Mouse (Mus musculus) neural tube, embryonic 13.5 days (tissue): ENCODE measurements around the gene Npepps. TPM values are rescaled to one million over a fixed set of nuclear protein-coding genes. Genes with fewer than 3 reads are reported as not detected.
A peak's percentile ranks its signal among the peaks of the same experiment; 100 is the strongest.

Experiments
- ATAC-seq: fragments of 200-750 bp; cut with Nextera tagmentation; 2 replicates; pipeline ENCODE4 v1.8.0; 2017; ENCODE audit warnings: low read depth, mild to moderate bottlenecking, moderate TSS enrichment, moderate library complexity
- H3K27ac ChIP-seq: fragments of 300-500 bp; sonication (generic); replicated peaks from 2 replicates; pipeline ENCODE4 v1.5.1; 2015; ENCODE audit warnings: moderate library complexity, mild to moderate bottlenecking, inconsistent platforms
- H3K27me3 ChIP-seq: fragments of 300-500 bp; sonication (generic); 2 replicates; pipeline ENCODE4 v1.6.1; 2015; ENCODE audit warnings: mild to moderate bottlenecking, inconsistent platforms
- H3K36me3 ChIP-seq: fragments of 300-500 bp; sonication (generic); 2 replicates; pipeline ENCODE4 v1.6.1; 2015; ENCODE audit warnings: mild to moderate bottlenecking, inconsistent platforms
- H3K4me1 ChIP-seq: fragments of 300-500 bp; sonication (generic); replicated peaks from 2 replicates; pipeline ENCODE4 v1.6.1; 2015; ENCODE audit warnings: inconsistent platforms
- H3K4me2 ChIP-seq: fragments of 300-500 bp; sonication (generic); 2 replicates; pipeline ENCODE4 v1.6.1; 2015; ENCODE audit warnings: inconsistent platforms, mild to moderate bottlenecking, moderate library complexity
- H3K4me3 ChIP-seq: fragments of 300-500 bp; sonication (generic); 2 replicates; pipeline ENCODE4 v1.5.1; 2015; ENCODE audit warnings: mild to moderate bottlenecking, inconsistent platforms
- H3K9ac ChIP-seq: fragments of 300-500 bp; sonication (generic); 2 replicates; pipeline ENCODE4 v1.6.1; 2015; ENCODE audit warnings: moderate library complexity, mild to moderate bottlenecking, inconsistent platforms
- H3K9me3 ChIP-seq: fragments of 300-500 bp; sonication (generic); 2 replicates; pipeline ENCODE4 v1.6.1; 2016; ENCODE audit warnings: inconsistent platforms
- WGBS: fragments of 180-500 bp; shearing (Covaris S2); methylation state at CpG from one replicate; pipeline ENCODE4 v1.1.7; 2015; 5-methylcytosine and 5-hydroxymethylcytosine counted together
- polyA plus RNA-seq: library from polyadenylated mRNA; unstranded; fragments of >200 nt; fragmentation: Nextera tagmentation; extraction: Ambion mirVana; gene quantifications from 2 replicates; pipeline ENCODE4 v1.2.1, GENCODE M21; 2015

Npepps gene
- polyA plus RNA-seq, 1 experiment from 2014 or later = 130 TPM

- Histone ChIP-seq H3K4me2 (peak overlapping the region; percentile 78), H3K9me3 (no peaks in the 10 kb centered on the region), H3K4me3 (peak overlapping the region; percentile 95), H3K27me3 (no peaks in the 10 kb centered on the region), H3K36me3 (peaks cover 13% of the 10 kb centered on the region), H3K27ac (0 out of 2 replicates have a peak overlapping the region, but pooled peaks have one; percentile 99), H3K4me1 (peaks cover 37% of the 10 kb centered on the region), H3K9ac (no peak overlapping the region)
- WGBS = 35% methylated on average over 3 of the region's 3 CpGs
- ATAC-seq = no peak
Measured at GRCm38 (mm10) chr11:97189231-97189630, 91.2 kb downstream of the Npepps start.

GRCm38 (mm10) chr11:97188643-97188955, 91.8 kb downstream of the Npepps start:
- Histone ChIP-seq H3K36me3 (peaks cover 20% of the 10 kb centered on the region), H3K9ac (peak overlapping the region; percentile 78), H3K9me3 (no peaks in the 10 kb centered on the region), H3K27ac (peak overlapping the region; percentile 99), H3K4me1 (peaks cover 42% of the 10 kb centered on the region), H3K27me3 (no peaks in the 10 kb centered on the region), H3K4me2 (peak overlapping the region; percentile 78), H3K4me3 (peak overlapping the region; percentile 95)
- under 1% methylated on average over 15 of the region's 15 CpGs for WGBS
- no peak for ATAC-seq

GRCm38 (mm10) chr11:97187764-97188642, 92.4 kb downstream of the Npepps start, which contains the start of gene Kpnb1:
Kpnb1 (minus strand) TSS chr11:97187881.
- H3K27me3 ChIP-seq = no peaks in the 10 kb centered on the region

GRCm38 (mm10) chr11:97186947-97187763, 93.3 kb downstream of the Npepps start:
- peaks cover 42% of the 10 kb centered on the region for H3K4me1 ChIP-seq
- peaks cover 34% of the 10 kb centered on the region for H3K36me3 ChIP-seq
- H3K27me3 ChIP-seq = no peaks in the 10 kb centered on the region
- no peaks in the 10 kb centered on the region for H3K9me3 ChIP-seq
- H3K4me2 ChIP-seq = peak overlapping the region; percentile 67
- peak overlapping the region; percentile 95 for H3K9ac ChIP-seq
- H3K4me3 ChIP-seq = peak overlapping the region; percentile 95
- 0% methylated on average over 54 of the region's 74 CpGs for WGBS
- H3K27ac ChIP-seq = peak overlapping the region; percentile 99
- peak; percentile 77 for ATAC-seq

More at GRCm38 (mm10) chr11:97187764-97188642, 92.4 kb downstream of the Npepps start, which contains the start of gene Kpnb1:
- Histone ChIP-seq H3K36me3 (peaks cover 26% of the 10 kb centered on the region), H3K9me3 (no peaks in the 10 kb centered on the region), H3K4me2 (peak within 1 kb of the TSS; percentile 78), H3K9ac (peak within 1 kb of the TSS; percentile 95), H3K27ac (peak within 1 kb of the TSS; percentile 99), H3K4me3 (peak within 1 kb of the TSS; percentile 95), H3K4me1 (peaks cover 42% of the 10 kb centered on the region)
- ATAC-seq = peak; percentile 96
- 0% methylated on average over 83 of the region's 101 CpGs for WGBS

- Histone ChIP-seq H3K9ac (peak overlapping the region; percentile 95), H3K4me3 (peak overlapping the region; percentile 95), H3K27ac (no peak overlapping the region), H3K4me1 (peaks cover 42% of the 10 kb centered on the region), H3K9me3 (no peaks in the 10 kb centered on the region), H3K27me3 (no peaks in the 10 kb centered on the region), H3K4me2 (peak overlapping the region; percentile 67), H3K36me3 (peaks cover 46% of the 10 kb centered on the region)
- ATAC-seq = no peak
- 71% methylated on average over 5 of the region's 5 CpGs for WGBS
Measured at GRCm38 (mm10) chr11:97185704-97186614, 94.5 kb downstream of the Npepps start.

- Histone ChIP-seq H3K27me3 (no peaks in the 10 kb centered on the region), H3K4me3 (no peak overlapping the region), H3K27ac (no peak overlapping the region), H3K9ac (no peak overlapping the region; the same call in 1 of the 2 replicates), H3K36me3 (peaks cover 57% of the 10 kb centered on the region), H3K9me3 (no peaks in the 10 kb centered on the region), H3K4me1 (peaks cover 42% of the 10 kb centered on the region), H3K4me2 (no peak overlapping the region)
- no peak for ATAC-seq
- 84% methylated on average over 5 of the region's 5 CpGs for WGBS
Measured at GRCm38 (mm10) chr11:97184875-97185274, 95.6 kb downstream of the Npepps start.

GRCm38 (mm10) chr11:97182446-97182845, 98.0 kb downstream of the Npepps start:
- H3K27ac ChIP-seq = no peak overlapping the region
- H3K36me3 ChIP-seq = peaks cover 80% of the 10 kb centered on the region
- no peak for ATAC-seq

GRCm38 (mm10) chr11:97181061-97181460, 99.4 kb downstream of the Npepps start:
- no peak for ATAC-seq
- 86% methylated on average over 5 of the region's 5 CpGs for WGBS
- peaks cover 23% of the 10 kb centered on the region for H3K4me1 ChIP-seq
- no peaks in the 10 kb centered on the region for H3K27me3 ChIP-seq
- no peak overlapping the region for H3K27ac ChIP-seq
- H3K36me3 ChIP-seq = peaks cover 93% of the 10 kb centered on the region
- H3K4me3 ChIP-seq = no peak overlapping the region
- no peak overlapping the region for H3K9ac ChIP-seq
- H3K9me3 ChIP-seq = no peaks in the 10 kb centered on the region
- H3K4me2 ChIP-seq = no peak overlapping the region

More at GRCm38 (mm10) chr11:97182446-97182845, 98.0 kb downstream of the Npepps start:
- no peaks in the 10 kb centered on the region for H3K27me3 ChIP-seq
- 94% methylated on average over 3 of the region's 3 CpGs for WGBS
- H3K4me3 ChIP-seq = no peak overlapping the region
- H3K4me1 ChIP-seq = peaks cover 30% of the 10 kb centered on the region
- H3K9me3 ChIP-seq = no peaks in the 10 kb centered on the region
- no peak overlapping the region; the same call in 1 of the 2 replicates for H3K9ac ChIP-seq
- H3K4me2 ChIP-seq = no peak overlapping the region

- H3K4me2 ChIP-seq = no peak overlapping the region
- no peaks in the 10 kb centered on the region for H3K4me1 ChIP-seq
- H3K27me3 ChIP-seq = no peaks in the 10 kb centered on the region
- H3K4me3 ChIP-seq = no peak overlapping the region
- H3K9ac ChIP-seq = no peak overlapping the region
- H3K27ac ChIP-seq = no peak overlapping the region
- 91% methylated on average over 2 of the region's 2 CpGs for WGBS
- H3K9me3 ChIP-seq = no peaks in the 10 kb centered on the region
- H3K36me3 ChIP-seq = peaks cover 98% of the 10 kb centered on the region
- no peak for ATAC-seq
Measured at GRCm38 (mm10) chr11:97178198-97178597, 102.2 kb downstream of the Npepps start.

- H3K27me3 ChIP-seq = no peaks in the 10 kb centered on the region
- H3K4me2 ChIP-seq = no peak overlapping the region
- peaks cover 98% of the 10 kb centered on the region for H3K36me3 ChIP-seq
- no peak overlapping the region for H3K27ac ChIP-seq
- no peak for ATAC-seq
- H3K4me3 ChIP-seq = no peak overlapping the region
- H3K9ac ChIP-seq = no peak overlapping the region
- H3K4me1 ChIP-seq = no peaks in the 10 kb centered on the region
- no peaks in the 10 kb centered on the region for H3K9me3 ChIP-seq
- 65% methylated on average over 3 of the region's 3 CpGs for WGBS
Measured at GRCm38 (mm10) chr11:97176851-97177250, 103.6 kb downstream of the Npepps start.

GRCm38 (mm10) chr11:97175499-97175898, 104.9 kb downstream of the Npepps start:
- Histone ChIP-seq H3K4me1 (no peaks in the 10 kb centered on the region), H3K27ac (no peak overlapping the region), H3K4me3 (no peak overlapping the region), H3K9me3 (no peaks in the 10 kb centered on the region), H3K4me2 (no peak overlapping the region), H3K9ac (no peak overlapping the region), H3K36me3 (peaks cover 98% of the 10 kb centered on the region), H3K27me3 (no peaks in the 10 kb centered on the region)
- no peak for ATAC-seq
- WGBS = 90% methylated on average over 7 of the region's 7 CpGs
